Mouse (Mus musculus) skeletal muscle tissue, adult 2 months (tissue): ENCODE results near the gene Lingo3.
A peak's percentile ranks its signal among the peaks of the same experiment; 100 is the strongest.

Experiments
- DNase-seq: peaks from one replicate; pipeline ENCODE4 v3.0.0-alpha.2; 2012; ENCODE audit warnings: low read depth, low spot score

Lingo3 gene

DNA sequence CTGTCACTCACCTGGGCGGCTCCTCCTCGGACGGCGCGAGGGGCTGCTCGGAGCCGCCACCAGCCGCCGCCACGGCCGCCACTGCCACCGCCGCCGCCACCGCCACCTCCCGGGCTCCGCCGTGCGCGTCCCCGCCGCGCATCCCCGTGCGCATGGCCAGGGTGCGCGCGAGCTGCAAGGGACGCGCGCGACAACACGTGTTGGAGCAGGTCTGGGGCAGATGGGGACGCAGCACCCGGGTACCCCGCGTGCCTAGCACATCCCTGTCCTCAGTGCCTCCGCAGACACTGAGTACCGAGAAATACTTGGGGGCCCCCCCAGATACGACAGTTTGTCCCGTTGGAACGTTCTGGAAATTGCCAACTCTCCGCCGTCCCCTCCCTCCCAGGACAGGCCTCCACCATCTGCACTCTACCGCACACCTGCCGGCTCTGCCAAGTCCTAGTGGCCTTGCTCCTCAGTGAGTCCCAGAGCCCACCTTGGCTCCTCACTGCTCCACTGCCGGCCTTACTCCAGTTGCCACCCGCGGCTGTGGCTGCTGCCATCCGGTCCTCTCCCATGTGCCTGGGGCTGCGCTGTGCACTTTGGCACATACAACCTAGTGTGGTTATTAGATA, at the start of gene Lingo3:
Lingo3 (minus strand) TSS at position 109 of the 617 bp plus-strand sequence.
- DNase-seq, result no peak

- peak; percentile 62 for DNase-seq
Measured at GRCm38 (mm10) chr10:80887181-80887580, 43.3 kb upstream of the Lingo3 start.

- peak; percentile 54 for DNase-seq
Measured at GRCm38 (mm10) chr10:80881301-80881700, 37.5 kb upstream of the Lingo3 start.

DNA sequence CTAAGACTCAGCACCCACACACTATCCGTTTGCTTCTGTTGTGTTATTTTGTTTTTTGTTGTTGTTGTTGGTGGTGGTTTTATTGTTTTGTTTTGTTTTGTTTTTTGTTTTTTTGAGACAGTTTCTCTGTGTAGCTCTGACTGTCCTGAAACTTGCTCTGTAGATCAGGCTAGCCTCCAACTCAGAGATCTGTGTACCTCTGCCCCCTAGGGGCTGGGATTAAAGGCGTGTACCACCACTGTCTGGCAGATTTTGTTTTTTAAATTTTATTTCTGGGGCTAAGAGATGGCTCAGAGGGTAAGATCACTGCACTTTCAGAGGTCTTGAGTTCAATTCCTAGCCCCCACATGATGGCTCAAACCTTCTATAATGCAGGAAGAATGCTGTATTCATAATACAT, 37.1 kb upstream of the Lingo3 start:
- no peak for DNase-seq

- peak; percentile 63 for DNase-seq
Measured at GRCm38 (mm10) chr10:80880131-80880641, 36.3 kb upstream of the Lingo3 start.

DNA sequence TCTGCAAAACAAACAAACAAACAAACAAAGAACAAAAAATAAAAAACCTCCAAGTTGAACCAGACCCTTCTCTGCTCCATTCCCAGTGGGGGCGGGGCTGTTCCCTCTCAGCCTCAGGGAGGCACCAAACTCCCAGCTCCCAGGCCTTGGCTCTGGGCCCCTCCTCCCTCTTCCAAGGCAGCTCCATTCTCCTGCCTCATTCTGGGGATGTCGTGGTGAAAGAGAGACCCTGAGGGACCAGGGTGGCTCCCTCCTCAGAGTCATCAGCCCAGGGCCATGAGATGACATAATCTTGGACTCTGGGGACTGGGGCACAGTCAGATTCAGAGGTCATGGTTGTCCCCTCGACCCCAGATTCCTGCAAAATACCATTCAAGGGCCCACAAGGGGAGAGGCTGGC, 32.8 kb upstream of the Lingo3 start:
- no peak for DNase-seq

DNA sequence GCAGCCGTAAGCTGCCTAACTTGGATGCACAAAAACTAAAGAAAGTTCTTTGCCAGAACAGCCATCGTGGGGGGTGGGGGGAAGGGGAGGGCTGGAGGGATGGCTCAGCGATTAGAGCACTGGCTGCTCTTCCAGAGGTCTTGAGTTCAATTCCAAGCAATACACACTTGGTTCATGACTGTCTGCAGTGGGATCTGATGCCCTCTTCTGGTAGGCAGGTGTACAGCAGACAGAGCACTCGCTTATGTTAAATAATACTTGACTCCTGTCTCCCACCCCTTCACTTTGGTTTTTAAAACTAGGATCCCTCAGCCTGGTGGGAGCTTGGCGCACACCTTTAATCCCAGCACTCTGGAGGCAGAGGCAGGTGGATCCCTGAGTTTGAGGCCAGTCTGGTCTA, 32.2 kb upstream of the Lingo3 start:
- peak; percentile 41 for DNase-seq

- peak; percentile 72 for DNase-seq
Measured at GRCm38 (mm10) chr10:80874035-80874434, 30.2 kb upstream of the Lingo3 start.

DNA sequence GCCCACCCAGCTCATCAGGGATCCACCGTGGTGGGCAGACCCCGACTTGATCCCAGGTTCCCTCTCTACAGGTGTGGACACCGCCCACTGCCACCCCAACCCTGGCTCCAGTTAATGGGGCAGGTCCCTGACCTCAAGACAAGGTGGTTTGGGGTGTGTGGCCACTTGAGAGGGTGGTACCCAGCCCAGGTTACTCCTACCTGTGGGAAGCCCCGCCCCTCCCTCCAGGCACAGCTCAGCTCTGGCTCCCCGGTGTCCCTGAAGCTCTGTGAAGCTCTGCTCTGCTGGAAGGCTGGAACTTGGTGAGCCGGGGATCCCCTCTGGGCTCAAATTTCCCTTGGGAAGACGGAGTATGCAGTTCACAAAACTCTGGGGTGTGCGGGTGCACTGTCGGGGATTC, 27.7 kb upstream of the Lingo3 start, which contains the start of gene Tmprss9:
Tmprss9 (plus strand) TSS at position 268 of the 400 bp plus-strand sequence.
- DNase-seq, result no peak

- DNase-seq, result no peak
Measured at GRCm38 (mm10) chr10:80870993-80871392, 27.2 kb upstream of the Lingo3 start.

DNA sequence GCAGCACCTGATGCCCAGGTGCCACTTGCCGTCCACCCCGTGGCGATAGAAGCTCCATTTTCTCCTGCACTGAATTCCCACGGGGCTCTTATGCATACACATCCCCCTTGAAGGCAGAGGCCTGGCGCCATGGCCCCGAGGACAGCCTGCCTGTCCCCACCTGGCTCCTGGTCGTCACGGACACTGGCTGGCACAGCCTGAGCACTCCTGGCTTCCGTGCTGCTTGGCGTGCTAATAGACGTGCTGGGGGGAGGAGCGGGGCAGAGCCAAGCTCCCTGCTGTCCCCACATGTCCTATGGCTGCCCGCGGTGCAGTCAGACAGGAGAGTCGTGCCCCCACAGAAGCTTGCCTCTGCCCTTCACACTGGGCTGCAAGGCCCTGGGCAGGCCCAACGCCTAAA, 20.6 kb upstream of the Lingo3 start:
- peak; percentile 85 for DNase-seq

GRCm38 (mm10) chr10:80862305-80862704, 18.5 kb upstream of the Lingo3 start:
- no peak for DNase-seq

- DNase-seq, result no peak
Measured at GRCm38 (mm10) chr10:80858350-80858935, 14.6 kb upstream of the Lingo3 start.

DNA sequence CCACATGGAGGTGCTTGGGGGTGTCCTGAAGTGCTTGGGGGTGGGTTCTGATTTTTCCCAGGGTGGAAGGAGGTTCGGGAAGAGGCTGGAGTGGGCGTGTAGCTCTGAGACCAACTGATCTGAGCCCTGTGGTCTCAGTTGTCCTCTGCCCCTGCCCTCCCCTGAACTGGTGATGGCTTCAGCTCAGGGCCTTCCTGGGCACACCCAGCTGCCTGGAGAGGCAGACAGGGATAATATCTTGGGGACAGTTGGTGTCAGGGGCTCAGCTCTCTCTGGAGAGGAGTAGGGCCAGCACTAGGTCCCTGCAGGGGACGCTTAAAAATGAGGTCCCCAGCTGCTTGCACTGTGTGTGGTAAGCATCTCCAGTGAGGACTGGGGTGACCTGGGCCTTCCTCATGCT, 14.0 kb upstream of the Lingo3 start:
- DNase-seq, result no peak

DNA sequence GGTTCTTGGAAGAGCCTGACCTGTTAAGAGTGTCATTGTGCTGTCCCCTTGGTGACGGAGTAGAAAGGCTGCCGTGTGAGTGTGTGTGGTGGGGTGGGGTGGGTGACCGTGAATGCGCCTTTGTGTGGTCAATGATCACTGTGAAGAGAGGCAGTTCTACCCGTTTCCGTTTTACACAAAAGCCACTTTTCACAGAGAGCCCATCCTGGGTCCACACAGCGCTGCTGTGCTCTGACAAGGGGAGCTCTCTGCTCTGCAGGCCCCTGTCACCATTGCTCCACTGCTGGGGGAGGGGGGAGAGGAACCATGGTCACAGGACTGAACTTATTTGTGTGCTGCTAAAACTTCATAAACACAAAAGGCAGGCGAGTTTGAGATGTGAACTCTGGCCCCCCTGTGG, 13.5 kb upstream of the Lingo3 start:
- no peak for DNase-seq

GRCm38 (mm10) chr10:80856908-80857307, 13.1 kb upstream of the Lingo3 start:
- DNase-seq, result no peak

DNA sequence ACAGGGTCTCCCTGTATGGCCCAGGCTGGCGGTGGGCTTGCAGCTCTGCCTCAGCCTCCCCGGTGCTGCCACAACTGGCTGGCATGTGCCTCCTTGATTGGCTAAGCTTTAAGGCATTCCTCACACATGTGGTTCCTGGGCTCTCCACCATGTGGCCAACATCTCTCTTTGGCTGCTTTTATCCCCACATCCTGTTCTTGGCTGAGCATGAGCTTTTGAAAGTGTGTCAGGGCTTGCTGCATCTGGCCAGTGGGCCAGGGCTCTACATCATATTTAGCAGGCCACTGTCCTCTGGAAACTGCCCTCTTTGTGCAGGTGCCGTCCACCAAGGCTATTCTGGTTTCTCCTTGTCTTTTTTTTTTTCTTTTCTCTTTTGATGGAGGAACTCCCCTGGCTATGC, 12.4 kb upstream of the Lingo3 start:
- no peak for DNase-seq

GRCm38 (mm10) chr10:80855749-80856073, 11.9 kb upstream of the Lingo3 start:
- DNase-seq, result no peak

DNA sequence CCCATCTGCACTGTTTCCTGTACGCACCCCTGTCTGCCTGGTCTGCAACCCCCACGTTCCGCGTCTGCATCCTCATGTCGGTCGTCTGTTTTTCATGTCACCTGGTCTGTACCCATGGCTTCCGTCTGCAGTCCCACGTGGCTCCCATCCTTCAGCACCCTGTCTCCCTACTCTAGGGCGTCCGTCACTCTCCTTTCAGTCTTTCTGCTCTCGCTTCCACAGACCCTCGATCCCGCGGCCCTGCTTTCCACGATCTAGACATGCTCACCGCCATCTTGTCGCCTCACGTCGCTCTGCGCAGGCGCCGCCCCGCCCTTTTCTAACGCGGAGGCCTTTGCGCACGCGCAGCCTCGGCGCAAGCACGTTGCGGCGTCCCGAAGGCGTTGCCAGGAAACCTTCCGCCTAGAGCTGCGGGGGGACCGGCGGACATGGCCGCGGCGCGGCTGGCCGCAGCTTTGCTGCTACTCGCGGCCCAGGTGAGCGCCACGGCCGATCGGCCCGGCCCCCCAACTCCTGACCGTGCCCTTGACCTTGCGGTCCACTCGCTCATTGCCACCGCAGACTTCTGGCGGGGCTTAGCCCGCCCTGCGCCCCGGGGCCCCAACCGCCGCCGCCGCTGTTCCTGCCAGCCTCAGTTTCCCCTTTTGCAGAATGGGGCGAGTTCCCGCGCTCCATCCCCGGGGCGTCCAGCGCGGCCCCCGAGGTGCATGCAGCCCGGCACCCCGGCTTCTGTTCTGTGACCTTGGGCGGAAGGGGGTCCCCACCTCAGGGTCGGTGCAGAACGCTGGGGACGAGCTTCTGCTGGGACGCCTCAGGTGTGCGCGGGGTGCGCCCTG, 11.3 kb upstream of the Lingo3 start, which contains the start of the genes Lsm7 and Sppl2b:
Lsm7 (minus strand) TSS at position 297 of the 836 bp plus-strand sequence.
Sppl2b (plus strand) TSS at position 363 of the 836 bp plus-strand sequence.
- peak; percentile 96 for DNase-seq

- peak; percentile 77 for DNase-seq
Measured at GRCm38 (mm10) chr10:80848571-80848970, 4.7 kb upstream of the Lingo3 start.

DNA sequence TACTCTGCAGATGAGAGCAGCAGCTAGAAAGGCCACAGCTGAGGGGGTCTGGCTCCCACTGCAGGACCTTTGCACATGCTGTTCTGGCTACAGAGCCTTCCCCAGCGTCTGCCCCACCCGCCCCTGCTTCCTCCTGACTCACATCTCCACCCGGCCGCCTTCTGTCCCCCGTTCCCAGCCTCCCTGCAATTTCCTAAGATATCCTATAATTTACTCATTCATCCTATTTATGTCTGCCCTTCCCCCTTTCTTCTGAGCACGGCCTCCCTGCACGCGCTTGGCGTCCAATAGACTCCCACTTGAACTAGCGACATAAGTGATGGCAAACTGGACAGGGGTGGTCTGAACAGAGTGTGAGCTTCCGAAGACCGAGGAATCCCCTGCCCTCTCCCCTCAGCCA, 1.9 kb upstream of the Lingo3 start:
- DNase-seq, result no peak

DNA sequence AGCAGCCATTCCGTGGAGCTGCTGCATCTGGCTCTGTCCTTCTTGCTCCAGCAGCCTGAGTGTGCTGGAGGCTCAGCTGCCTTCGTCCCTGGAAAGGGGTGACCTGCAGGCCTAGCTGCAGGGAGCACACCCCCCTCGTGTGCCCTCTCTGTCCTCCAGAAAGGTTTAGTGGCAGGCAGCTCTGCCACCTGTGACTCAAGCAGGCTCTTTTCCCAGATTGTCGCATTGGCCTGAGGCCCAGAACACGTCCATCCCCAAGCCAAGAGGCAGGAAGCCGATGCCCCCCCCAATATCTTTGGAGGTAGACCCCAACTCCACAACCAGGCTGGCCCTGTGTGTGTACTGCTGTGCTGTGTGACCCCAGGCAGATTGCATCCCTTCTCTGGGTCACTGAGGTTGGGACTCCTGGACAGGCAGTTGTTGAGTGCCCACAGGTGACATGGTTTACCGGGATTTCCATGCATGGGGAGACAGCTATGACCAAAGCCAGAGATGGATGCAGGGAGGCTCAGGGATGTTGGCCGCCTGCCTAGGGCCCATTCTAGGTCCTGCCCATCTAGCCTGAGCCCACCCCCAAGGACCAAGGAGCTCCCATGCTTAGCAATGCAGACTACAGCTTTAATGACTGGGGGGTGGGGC, 1.3 kb upstream of the Lingo3 start:
- DNase-seq, result no peak
